Mouse (Mus musculus): ENCODE data around the gene Tmprss11b. TPM values are rescaled to one million over a fixed set of nuclear protein-coding genes. Genes with fewer than 3 reads are reported as not detected.

Tmprss11b gene
- polyA plus RNA-seq, 1 experiment from 2014 or later, result not detected

DNA sequence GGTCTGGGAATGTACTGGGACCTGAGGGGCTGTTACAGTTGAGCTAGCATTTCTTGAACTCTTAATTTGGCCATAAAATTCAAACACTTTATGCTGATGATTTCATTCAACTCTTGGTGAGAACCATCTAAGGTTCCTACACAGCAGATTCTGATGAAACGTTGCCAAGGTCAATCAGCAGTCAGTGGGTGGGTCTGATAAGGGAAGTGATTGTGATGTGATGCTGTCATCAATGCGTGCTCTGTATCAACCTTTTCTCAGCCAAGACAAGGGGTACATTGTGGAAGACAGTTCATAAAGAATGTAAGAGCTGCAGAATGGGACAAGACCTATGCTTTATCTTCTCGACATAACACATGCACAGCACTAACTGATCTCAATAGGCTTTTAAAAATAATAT is 35.4 kb downstream of the Tmprss11b start:
- H3K9me3 ChIP-seq (replicated peaks; ENCODE audit: low read length), result no peaks in the 10 kb centered on the region
- DNase-seq (ENCODE audit: low spot score), result no peak
- TF ChIP-seq CTCF (IDR thresholded peaks at IDR 0.05; ENCODE audit: low read depth), result no peak
- no peaks in the 10 kb centered on the region for H3K4me1 ChIP-seq (replicated peaks; ENCODE audit: insufficient read depth, low read length)
- ATAC-seq (replicated peaks; ENCODE audit: low FRiP score, low read depth), result no peak
- no peaks in the 10 kb centered on the region for H3K27me3 ChIP-seq (ENCODE audit: insufficient read depth, low read length)
- no peak overlapping the region for H3K4me3 ChIP-seq (replicated peaks; ENCODE audit: low read depth, low read length)
- H3K9ac ChIP-seq (ENCODE audit: low read depth, low read length), result no peak overlapping the region
- H3K27ac ChIP-seq, result no peak overlapping the region
- 59% methylated on average over 3 of the region's 3 CpGs for WGBS
- H3K4me2 ChIP-seq (ENCODE audit: low read length), result no peak overlapping the region
- no peaks in the 10 kb centered on the region for H3K36me3 ChIP-seq (ENCODE audit: insufficient read depth, low read length)

DNA sequence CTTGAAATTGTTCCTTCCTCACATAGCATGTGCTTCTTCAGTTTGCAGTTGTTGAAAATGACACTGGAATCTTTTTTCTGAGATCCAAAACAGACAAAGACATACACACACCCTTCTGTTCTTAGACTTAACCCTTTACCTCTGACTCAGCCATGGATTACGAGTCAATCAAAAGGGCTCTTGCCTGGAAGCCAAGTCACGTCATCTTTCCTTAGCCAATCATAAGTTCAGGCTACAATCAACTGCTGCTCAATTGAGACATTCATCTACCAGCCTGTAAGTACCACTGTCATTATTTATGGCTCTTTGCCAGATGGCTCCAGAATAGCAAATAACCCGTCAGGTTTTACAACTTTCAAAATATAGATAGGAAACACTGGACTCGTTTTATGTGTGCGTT is 43.8 kb downstream of the Tmprss11b start, which contains the start of gene Tmprss11f:
Gene Tmprss11f, minus strand, starts transcription at position 101 of the 400 bp plus-strand sequence.
- no peaks in the 10 kb centered on the region for H3K36me3 ChIP-seq (ENCODE audit: insufficient read depth, low read length)
- H3K27ac ChIP-seq, result no peak within 1 kb of the TSS
- H3K27me3 ChIP-seq (ENCODE audit: insufficient read depth, low read length), result no peaks in the 10 kb centered on the region
- H3K4me1 ChIP-seq (replicated peaks; ENCODE audit: insufficient read depth, low read length), result no peaks in the 10 kb centered on the region
- no peak within 1 kb of the TSS for H3K9ac ChIP-seq (ENCODE audit: low read depth, low read length)
- ATAC-seq (replicated peaks; ENCODE audit: low FRiP score, low read depth), result no peak
- DNase-seq (ENCODE audit: low spot score), result no peak
- H3K4me3 ChIP-seq (replicated peaks; ENCODE audit: low read depth, low read length), result no peak within 1 kb of the TSS
- WGBS, result 62% methylated on average over 5 of the region's 5 CpGs
- H3K4me2 ChIP-seq (ENCODE audit: low read length), result no peak within 1 kb of the TSS
- H3K9me3 ChIP-seq (replicated peaks; ENCODE audit: low read length), result no peaks in the 10 kb centered on the region
- no peak for TF ChIP-seq CTCF (IDR thresholded peaks at IDR 0.05; ENCODE audit: low read depth)

DNA sequence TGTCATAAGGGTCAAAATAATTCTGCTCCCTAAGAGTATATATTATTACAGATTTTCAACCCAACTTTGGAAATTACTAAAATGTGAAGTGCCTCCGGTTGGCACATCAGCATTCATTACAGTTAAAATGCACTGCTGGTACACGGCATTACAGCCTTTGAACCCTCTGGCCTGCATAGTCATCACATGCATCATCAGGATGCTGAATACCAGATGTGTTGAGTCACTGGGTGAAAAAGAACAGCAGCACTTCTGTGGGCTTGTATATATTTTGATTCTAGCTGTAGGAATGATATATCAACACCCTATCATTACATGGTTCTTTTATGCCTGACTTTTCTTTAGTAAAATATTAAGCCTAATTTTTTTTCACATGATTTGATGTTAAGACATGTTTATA is 45.5 kb downstream of the Tmprss11b start:
- WGBS, result 66% methylated on average over 2 of the region's 2 CpGs
- no peak for DNase-seq (ENCODE audit: low spot score)
- H3K27ac ChIP-seq, result no peak overlapping the region
- H3K27me3 ChIP-seq (ENCODE audit: insufficient read depth, low read length), result no peaks in the 10 kb centered on the region
- H3K4me1 ChIP-seq (replicated peaks; ENCODE audit: insufficient read depth, low read length), result no peaks in the 10 kb centered on the region
- no peak for TF ChIP-seq CTCF (IDR thresholded peaks at IDR 0.05; ENCODE audit: low read depth)
- H3K36me3 ChIP-seq (ENCODE audit: insufficient read depth, low read length), result no peaks in the 10 kb centered on the region
- no peak overlapping the region for H3K4me2 ChIP-seq (ENCODE audit: low read length)
- no peaks in the 10 kb centered on the region for H3K9me3 ChIP-seq (replicated peaks; ENCODE audit: low read length)
- H3K9ac ChIP-seq (ENCODE audit: low read depth, low read length), result no peak overlapping the region
- ATAC-seq (replicated peaks; ENCODE audit: low FRiP score, low read depth), result no peak
- no peak overlapping the region for H3K4me3 ChIP-seq (replicated peaks; ENCODE audit: low read depth, low read length)

DNA sequence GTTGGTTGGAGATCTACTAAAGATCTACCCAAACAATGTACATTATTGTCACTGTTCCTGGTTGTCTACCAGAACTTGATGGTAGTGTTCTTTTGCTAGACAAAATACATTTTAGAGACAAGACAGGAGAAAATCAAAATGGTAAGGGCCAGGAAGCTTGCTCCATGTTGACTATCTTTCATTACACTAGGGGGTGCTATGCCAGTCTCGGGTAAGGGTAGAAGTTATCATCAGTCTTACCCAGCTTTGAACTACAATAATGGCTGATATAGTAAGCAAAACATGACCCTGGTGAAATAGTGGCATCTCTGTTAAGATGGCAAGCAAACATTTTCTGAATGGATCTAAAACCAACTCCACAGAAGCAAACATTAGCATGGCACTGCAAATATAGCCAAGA is 54.4 kb downstream of the Tmprss11b start:
- WGBS, result 80% methylated on average over 1 of the region's 1 CpGs
- no peak overlapping the region for H3K4me2 ChIP-seq (ENCODE audit: low read length)
- no peaks in the 10 kb centered on the region for H3K27me3 ChIP-seq (ENCODE audit: insufficient read depth, low read length)
- no peak overlapping the region for H3K27ac ChIP-seq
- no peak overlapping the region for H3K9ac ChIP-seq (ENCODE audit: low read depth, low read length)
- no peaks in the 10 kb centered on the region for H3K9me3 ChIP-seq (replicated peaks; ENCODE audit: low read length)
- H3K4me1 ChIP-seq (replicated peaks; ENCODE audit: insufficient read depth, low read length), result no peaks in the 10 kb centered on the region
- H3K36me3 ChIP-seq (ENCODE audit: insufficient read depth, low read length), result no peaks in the 10 kb centered on the region
- H3K4me3 ChIP-seq (replicated peaks; ENCODE audit: low read depth, low read length), result no peak overlapping the region
- no peak for DNase-seq (ENCODE audit: low spot score)
- TF ChIP-seq CTCF (IDR thresholded peaks at IDR 0.05; ENCODE audit: low read depth), result no peak
- ATAC-seq (replicated peaks; ENCODE audit: low FRiP score, low read depth), result no peak

Other genes with a start within 250 kb of the Tmprss11b start
- gene Tmprss11a, start 207.4 kb downstream of the Tmprss11b start, polyA plus RNA-seq (2015; fragmentation: Nextera tagmentation; extraction: Ambion mirVana), result 0.09 TPM in 1 of 2 replicates, not detected in the other
- gene Tmprss11g, start 157.8 kb downstream of the Tmprss11b start, polyA plus RNA-seq (2015; fragmentation: Nextera tagmentation; extraction: Ambion mirVana), result not detected in 2 replicates
- gene Tmprss11f, start 43.9 kb downstream of the Tmprss11b start, polyA plus RNA-seq (2015; fragmentation: Nextera tagmentation; extraction: Ambion mirVana), result 0.03 TPM in 1 of 2 replicates, not detected in the other
- 0.08 TPM in 1 of 2 replicates, not detected in the other for gene Tmprss11e, start 69.5 kb upstream of the Tmprss11b start, polyA plus RNA-seq (2015; fragmentation: Nextera tagmentation; extraction: Ambion mirVana)
- gene Ythdc1, start 127.9 kb upstream of the Tmprss11b start, polyA plus RNA-seq (2015; fragmentation: Nextera tagmentation; extraction: Ambion mirVana), result 31.0 and 32.0 TPM in 2 replicates
- 7.5 and 8.1 TPM in 2 replicates for gene Ugt2b34, start 230.6 kb upstream of the Tmprss11b start, polyA plus RNA-seq (2015; fragmentation: Nextera tagmentation; extraction: Ambion mirVana)